Mouse (Mus musculus) liver, postnatal 0 days (tissue): ENCODE results near the gene Pxdn.

ENCODE experiments used
- CTCF ChIP-seq: sonication (generic); IDR thresholded peaks from 2 replicates; pipeline ENCODE4 v1.5.1; 2016; ENCODE audit warnings: antibody characterized with exemption, low read depth
- EP300 ChIP-seq: IDR thresholded peaks from 2 replicates; pipeline ENCODE4 v1.6.1; 2016; ENCODE audit warnings: antibody characterized with exemption, low read depth, mild to moderate bottlenecking

DNA sequence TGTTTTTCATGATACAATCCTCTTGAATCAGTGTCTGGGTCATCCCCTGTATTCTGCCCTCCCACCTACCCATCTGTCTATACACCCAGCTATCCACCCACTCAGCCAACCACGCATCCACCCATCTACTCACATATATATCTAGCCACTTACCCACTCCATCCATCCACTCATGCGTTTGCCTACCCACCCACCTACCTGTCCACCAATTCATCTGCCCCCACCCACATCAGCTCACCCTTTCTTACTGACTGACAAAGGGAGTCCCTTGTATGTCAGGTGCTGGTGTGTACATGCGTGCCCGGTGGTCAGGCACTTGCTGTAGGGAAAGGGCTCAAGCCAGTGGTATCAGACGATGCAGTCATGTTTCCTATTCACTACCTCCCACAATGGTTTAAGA is 14.1 kb downstream of the Pxdn start:
- TF ChIP-seq CTCF = no peak
- TF ChIP-seq EP300 = no peak
